Mouse (Mus musculus) spleen, postnatal 10 days (tissue): ENCODE results near the gene Cpd.

Experiments
- DNase-seq, 2 experiments: peaks; one replicate each; pipeline ENCODE4 v3.0.0; 2021 to 2022; ENCODE audit warnings: low spot score in 2 of 2

Gene Cpd

DNA sequence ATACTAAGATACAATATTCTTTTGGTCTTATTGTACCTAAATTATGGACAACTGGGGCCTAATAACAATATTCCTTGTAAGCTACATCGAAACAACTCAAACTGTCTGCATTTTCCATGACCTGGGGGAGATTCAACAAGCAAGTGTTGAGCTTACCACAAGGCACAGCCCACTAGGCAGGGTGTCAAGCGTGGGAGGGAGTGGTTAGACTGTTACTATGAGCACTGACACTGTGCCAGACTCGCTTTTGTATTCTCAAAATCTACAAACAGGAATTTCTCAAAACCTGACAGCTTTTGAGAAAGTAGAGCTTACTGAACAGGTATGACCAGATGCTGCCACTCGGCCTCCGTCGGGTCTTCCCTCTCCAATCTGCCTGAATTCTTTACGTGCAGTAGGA is 55.5 kb downstream of the Cpd start:
- no peak for DNase-seq

DNA sequence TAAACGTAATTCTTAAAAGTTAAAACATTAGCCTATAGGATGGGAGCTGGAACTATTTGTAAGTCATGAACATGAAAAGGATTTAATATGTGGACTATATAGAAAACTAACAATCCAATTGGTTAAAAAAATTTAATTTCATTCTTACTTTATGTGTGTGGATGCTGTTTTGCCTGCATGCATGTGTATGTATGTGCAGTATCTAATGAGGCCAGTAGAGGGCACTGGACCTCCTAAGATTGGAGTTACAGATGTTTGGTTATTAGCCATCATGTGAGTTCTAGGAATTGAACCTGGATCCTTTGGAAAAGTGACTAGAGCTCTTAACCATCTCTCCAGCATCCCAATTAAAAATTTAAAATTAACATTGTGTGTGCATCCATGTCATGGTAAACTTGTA is 57.6 kb downstream of the Cpd start:
- DNase-seq, result peak in 1 of 2 experiments; percentile 54

DNA sequence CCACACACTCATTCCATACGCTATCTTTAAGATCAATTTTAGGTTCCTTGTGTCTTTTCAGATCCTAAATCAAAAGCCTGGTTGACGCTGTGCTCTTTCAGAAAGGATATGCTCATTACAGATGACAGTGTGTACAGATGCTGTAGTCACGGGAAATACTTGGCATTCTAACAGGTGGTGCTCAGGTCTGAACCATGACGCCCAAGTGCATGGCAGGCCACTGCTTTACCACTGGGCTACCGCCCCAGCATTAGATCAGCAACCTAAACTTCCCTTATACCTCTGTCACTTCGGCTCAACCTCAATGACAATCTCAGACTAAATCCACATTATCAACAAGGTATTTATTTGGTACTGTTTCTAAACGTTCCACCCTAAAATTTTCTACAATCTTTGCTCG is 71.3 kb downstream of the Cpd start:
- no peak for DNase-seq

DNA sequence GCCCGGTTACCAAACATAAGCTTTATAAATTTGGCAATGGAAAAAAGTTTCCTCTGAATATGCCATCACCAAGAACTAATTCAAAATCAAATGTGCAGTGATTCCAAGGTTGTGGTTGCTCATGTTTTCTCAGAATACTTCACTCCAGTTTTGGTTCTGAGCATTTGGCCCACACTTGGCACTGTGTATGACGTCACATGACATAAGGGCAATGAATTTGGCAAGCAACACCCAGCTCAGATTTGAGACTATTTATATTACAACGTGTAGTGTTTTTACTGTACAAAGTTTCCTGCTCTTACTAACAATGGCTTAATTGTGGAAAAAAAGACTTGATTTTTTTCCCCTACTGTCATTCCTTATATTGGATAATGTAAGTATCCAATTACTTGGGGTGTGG is 73.0 kb downstream of the Cpd start:
- no peak for DNase-seq

DNA sequence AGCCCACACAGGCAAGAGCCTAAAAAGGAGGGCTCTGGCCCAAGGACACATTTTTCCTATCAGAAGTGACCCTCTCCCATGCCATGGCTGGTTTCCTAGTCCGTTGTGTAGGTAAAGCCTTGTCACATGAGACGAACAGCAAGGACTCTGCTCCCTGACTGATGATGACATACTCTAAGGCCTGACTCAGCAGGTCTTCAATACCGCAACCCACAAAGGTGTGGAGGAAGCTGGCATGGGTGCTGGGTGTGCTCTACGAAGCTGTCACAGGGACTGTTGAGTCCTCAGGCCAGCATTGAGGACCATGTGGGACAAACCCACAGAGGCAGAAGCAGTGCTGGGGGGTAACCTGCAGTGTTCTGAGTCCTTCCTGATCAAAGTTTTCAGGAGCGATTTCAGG is 76.3 kb downstream of the Cpd start:
- DNase-seq, result no peak

DNA sequence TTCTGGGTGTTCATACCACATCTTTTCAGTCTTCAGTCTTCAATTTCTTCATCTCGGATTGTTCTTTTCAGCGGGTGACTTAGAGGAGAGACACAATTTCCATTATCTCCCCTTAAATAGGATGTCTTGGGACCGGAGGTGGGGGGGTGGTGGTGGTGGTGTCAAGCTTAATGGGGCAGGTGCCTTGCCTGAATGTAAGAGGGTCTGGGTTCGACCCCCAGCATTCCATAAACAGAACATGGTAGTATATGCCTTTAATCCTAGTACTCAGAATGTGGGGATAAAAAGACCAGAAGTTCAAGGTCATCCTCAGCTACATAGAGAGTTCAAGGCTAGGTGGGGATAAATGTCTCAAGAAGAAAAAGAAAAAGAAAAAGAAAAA is 83.1 kb downstream of the Cpd start:
- no peak for DNase-seq

DNA sequence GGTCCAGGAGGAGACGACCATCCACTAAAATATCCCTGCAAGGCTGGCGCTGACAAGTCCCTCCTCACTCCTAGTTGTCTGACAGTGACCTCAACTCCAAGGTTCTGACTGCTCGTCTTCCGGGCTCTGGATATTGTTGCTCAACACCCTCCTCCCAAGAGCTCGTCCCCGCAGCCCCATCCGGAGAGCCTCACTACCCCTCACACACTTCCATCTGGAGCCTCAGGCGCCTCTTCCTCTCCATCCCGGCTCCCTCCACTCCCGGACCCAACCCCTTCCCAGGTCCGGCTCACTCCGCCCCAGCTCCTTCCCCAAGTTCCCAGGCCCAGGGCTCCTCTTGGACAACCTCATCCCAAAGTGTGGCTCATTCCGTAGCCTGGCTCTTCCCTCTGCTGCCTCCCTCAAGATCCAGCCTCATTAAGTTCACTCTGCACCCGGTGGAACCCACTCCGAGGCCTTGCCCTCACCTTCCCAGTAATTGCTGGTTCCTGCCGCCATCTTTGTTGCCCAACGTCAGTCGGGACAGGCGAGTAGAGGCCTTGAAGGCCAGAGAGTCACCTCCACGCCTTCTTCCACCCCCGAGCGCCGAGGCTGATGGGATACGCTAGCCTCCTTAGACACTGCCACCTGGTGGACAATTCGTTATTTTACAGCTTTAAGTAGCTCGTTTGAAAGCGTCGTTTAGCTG is 83.6 kb downstream of the Cpd start, which contains the start of gene Gosr1:
TSS of gene Gosr1 (minus strand) at position 527 of the 688 bp plus-strand sequence.
- DNase-seq, result peak; percentile 82 to 92

DNA sequence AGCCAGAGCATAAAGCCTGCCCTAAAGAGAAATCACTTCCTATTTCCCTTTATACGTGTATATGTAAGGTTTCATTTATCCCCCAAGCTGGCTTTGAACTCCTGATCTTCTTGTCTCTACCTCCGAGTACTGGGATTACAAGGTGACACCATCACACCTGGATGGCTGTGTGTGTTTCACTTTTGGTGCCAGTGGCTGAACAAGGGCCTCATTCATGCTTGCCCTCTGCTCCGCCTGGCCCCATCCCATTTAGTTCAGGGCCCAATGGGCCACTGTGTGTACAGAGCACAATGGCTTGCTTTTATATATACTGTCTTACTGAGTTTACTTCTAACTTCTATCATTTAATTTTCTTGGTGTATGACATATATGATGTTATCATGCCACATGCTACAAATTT is 94.5 kb downstream of the Cpd start:
- DNase-seq, result no peak

DNA sequence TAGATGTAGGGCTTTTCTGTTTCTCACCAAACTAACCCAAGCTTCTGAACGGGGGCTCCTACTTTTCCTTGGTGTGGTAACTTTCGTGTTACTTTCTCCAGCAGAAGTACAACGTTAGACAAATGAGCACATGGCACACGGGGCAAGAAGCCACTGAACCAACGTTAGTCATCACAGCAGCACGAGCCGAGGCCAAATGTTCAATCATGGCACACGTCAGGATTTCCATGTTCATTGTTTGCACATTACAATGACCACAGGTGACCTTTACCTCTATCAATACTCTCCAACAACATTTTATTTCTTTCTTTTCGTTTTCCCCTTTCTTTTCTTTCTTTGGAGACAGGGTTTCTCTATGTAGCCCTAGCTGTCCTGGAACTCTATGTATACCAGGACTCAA is 98.0 kb downstream of the Cpd start:
- no peak for DNase-seq

DNA sequence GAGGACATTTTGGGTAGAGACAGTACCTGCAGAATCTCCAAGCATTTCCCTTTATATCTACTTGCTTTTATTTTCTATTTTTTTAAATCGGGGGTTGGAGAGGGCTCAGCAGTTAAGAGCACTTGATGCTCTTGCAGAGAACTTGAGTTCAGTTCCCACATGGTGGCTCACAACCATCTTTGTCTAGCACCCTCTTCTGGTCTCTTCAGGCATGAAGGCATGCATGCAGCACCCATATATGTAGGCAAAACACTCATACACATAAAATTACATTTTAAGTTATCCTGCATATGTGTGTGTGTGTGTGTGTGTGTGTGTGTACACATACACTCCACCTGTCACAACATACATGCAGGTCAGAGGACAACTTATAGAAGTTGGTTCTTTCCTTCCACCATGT is 100.9 kb downstream of the Cpd start:
- DNase-seq, result no peak

DNA sequence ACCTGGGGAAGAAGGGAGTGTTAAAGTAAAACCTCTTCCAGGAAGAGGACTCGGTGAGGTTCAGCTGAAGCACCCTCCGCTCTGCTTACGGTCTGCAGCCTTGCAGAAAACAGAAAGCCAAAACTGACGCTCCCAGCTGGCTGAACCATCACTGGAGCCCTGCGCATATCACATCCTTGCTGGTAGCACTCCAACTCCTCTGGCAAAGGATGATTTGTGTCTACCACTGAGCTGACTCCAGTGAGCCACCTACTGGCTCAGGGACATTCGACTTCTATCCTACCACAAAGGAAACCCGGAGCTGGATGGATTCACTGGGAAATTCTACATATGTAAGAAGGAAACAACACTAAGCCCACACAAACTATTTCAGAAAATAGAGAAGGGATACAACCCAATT is 102.3 kb downstream of the Cpd start:
- DNase-seq, result no peak

DNA sequence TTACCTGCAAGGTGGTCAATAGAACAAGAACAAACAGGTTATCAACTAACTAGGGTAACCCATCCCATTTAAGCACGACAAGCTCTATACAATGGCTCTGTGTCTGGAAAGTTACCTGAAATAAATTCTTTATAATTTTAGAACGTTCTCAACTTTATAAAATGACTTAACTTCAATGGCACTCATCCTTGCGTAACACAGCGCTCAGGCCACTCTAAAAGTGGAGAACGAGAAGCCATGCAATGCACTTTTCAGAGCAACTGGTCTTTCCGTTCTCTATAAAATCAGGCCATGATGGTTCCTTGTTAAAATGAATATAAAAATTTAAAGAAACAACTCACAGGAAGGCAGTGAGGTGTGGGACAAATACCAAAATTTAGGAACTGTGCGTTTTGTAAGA is 104.3 kb downstream of the Cpd start:
- no peak for DNase-seq

DNA sequence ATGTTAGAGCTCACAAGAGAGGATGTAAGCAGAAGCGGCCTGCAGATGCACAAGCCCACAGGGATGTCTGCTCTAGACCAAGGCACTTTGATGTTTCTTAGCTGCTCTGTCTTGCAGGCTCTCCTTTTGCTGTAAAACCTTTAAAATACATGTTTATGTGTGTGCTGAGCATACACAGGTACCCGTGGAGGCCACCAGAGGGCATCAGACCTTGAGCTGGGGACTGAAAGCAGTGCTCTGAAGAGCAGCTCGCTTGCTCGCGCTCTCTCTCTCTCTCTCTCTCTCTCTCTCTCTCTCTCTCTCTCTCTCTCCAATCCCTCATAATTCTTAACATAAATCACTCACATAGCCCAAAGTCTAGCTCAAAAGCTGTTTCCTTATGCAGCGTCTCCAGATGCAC is 107.7 kb downstream of the Cpd start:
- peak in 1 of 2 experiments; percentile 51 for DNase-seq

DNA sequence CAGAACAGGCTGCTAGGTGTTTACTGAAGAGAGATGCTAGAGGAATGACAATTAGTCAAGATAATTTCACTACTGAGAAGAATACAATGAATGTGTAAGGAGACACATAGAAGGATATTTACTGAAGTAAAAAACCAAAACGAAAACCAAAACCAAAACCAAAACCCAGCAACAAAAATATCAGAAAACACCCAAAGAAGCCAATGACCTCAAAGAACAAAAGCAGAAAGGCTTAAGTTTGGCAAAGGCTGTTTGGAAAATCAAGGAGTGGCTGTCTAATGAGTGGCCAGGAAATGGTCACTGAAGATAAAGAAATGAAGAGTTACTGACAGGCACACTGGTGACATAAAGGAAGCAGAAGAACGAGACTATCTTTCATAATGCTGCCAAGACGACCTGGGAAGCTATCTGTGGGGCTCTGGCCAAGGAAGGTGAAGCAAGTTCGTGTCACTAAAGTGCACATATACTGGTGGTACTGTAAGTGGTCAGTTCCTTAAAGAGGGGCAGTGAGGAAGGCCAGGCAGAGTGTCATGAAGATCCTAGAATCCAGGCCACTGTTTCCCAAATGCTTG is 111.0 kb downstream of the Cpd start:
- DNase-seq, result no peak

DNA sequence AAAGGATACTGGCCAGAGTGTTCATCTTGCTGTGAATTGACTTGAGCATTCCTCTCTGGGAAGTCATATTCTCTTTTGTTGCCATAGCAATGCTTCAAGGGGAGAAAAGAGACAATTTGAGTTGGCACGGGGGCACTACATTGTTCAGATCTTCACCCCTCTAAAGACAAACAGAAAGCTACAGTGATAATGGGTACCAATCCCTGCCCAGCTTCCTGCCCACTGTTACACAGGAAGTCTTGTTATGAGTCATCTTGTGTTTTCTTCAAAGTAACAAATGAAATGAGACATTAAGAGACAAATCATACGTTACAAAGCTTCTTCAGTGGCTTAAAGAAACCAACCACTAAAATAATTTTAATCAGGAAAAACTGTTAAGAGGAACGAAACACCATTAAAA is 112.3 kb downstream of the Cpd start:
- no peak for DNase-seq

DNA sequence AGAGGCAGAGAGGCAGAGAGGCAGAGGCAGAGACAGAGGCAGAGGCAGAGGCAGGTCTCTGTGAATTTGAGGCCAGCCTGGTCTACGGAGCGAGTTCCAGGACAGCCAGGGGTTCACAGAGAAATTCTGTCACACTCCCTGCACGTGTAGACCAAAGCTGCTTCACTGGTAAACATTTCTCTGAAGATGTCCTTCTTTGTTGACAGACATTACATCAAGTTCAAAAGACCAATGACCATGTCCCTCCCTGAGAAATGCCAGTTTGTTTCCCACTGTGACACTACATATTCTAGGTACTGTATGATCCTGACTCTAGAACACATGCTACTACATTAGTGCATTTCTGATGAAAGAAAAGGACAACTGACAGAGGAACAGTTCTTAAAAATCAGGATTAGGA is 116.2 kb downstream of the Cpd start:
- DNase-seq, result no peak
